Mouse (Mus musculus) urinary bladder, postnatal 14 days (tissue): Measurements from ENCODE around the gene Rfx3.

Experiments used
- DNase-seq: peaks from one replicate; pipeline ENCODE4 v3.0.0; 2021; ENCODE audit warnings: low spot score

Rfx3 gene

GRCm38 (mm10) chr19:27905172-27905571 is 105.8 kb downstream of the Rfx3 start:
- DNase-seq, result no peak

- no peak for DNase-seq
Measured at GRCm38 (mm10) chr19:27904655-27905054, 106.3 kb downstream of the Rfx3 start.

- no peak for DNase-seq
Measured at GRCm38 (mm10) chr19:27904209-27904608, 106.8 kb downstream of the Rfx3 start.

GRCm38 (mm10) chr19:27902601-27903000 is 108.4 kb downstream of the Rfx3 start:
- no peak for DNase-seq

GRCm38 (mm10) chr19:27901693-27902092 is 109.3 kb downstream of the Rfx3 start:
- no peak for DNase-seq

GRCm38 (mm10) chr19:27884520-27884919 is 126.4 kb downstream of the Rfx3 start:
- DNase-seq, result no peak

GRCm38 (mm10) chr19:27877429-27877828 is 133.5 kb downstream of the Rfx3 start:
- no peak for DNase-seq

GRCm38 (mm10) chr19:27870794-27871193 is 140.2 kb downstream of the Rfx3 start:
- DNase-seq, result no peak

- no peak for DNase-seq
Measured at GRCm38 (mm10) chr19:27859641-27860040, 151.3 kb downstream of the Rfx3 start.

- no peak for DNase-seq
Measured at GRCm38 (mm10) chr19:27848946-27849345, 162.0 kb downstream of the Rfx3 start.

- no peak for DNase-seq
Measured at GRCm38 (mm10) chr19:27847055-27847454, 163.9 kb downstream of the Rfx3 start.

- DNase-seq, result no peak
Measured at GRCm38 (mm10) chr19:27838635-27839034, 172.3 kb downstream of the Rfx3 start.

GRCm38 (mm10) chr19:27838041-27838440 is 172.9 kb downstream of the Rfx3 start:
- DNase-seq, result no peak

GRCm38 (mm10) chr19:27832448-27832847 is 178.5 kb downstream of the Rfx3 start:
- no peak for DNase-seq

- no peak for DNase-seq
Measured at GRCm38 (mm10) chr19:27828316-27828715, 182.7 kb downstream of the Rfx3 start.

GRCm38 (mm10) chr19:27817661-27818060 is 193.3 kb downstream of the Rfx3 start:
- DNase-seq, result no peak

- DNase-seq, result no peak
Measured at GRCm38 (mm10) chr19:27780030-27780429, 230.9 kb downstream of the Rfx3 start.

- no peak for DNase-seq
Measured at GRCm38 (mm10) chr19:27770716-27771265, 240.2 kb downstream of the Rfx3 start.

- DNase-seq, result no peak
Measured at GRCm38 (mm10) chr19:27768444-27768843, 242.5 kb downstream of the Rfx3 start.

- DNase-seq, result no peak
Measured at GRCm38 (mm10) chr19:27760309-27760708, 250.7 kb downstream of the Rfx3 start.

GRCm38 (mm10) chr19:27759347-27759746 is 251.6 kb downstream of the Rfx3 start:
- DNase-seq, result no peak

- no peak for DNase-seq
Measured at GRCm38 (mm10) chr19:27747301-27747700, 263.7 kb downstream of the Rfx3 start.

GRCm38 (mm10) chr19:27738908-27739307 is 272.1 kb downstream of the Rfx3 start:
- DNase-seq, result no peak

GRCm38 (mm10) chr19:27736571-27736970 is 274.4 kb downstream of the Rfx3 start:
- DNase-seq, result no peak

GRCm38 (mm10) chr19:27718931-27719330 is 292.0 kb downstream of the Rfx3 start:
- DNase-seq, result no peak
